Mouse (Mus musculus) gastrocnemius, adult 8-10 months (tissue): ENCODE data around the gene Gm49333. TPM values are rescaled to one million over a fixed set of nuclear protein-coding genes. Genes with fewer than 3 reads are reported as not detected.
A peak's percentile ranks its signal among the peaks of the same experiment; 100 is the strongest.

Experiments used
- DNase-seq, 2 experiments: peaks; one replicate each; pipeline ENCODE4 v3.0.0; 2022; ENCODE audit warnings: low spot score in 2 of 2
- microRNA-seq: library from miRNA; unstranded; fragments of <30 nt; microRNA quantifications from one replicate; pipeline ENCODE4 v1.2.0, GENCODE M21; 2022
- total RNA-seq, 4 experiments: library from RNA; stranded (reverse); gene quantifications; 2 replicates each; pipeline ENCODE4 v1.2.4; 2022

Gm49333 gene
- total RNA-seq, 4 experiments from 2014 or later: 0.09 TPM; not detected in 3

- peak; percentile 87 to 93 for DNase-seq
Measured at GRCm38 (mm10) chr16:20677974-20678675, 66.7 kb downstream of the Gm49333 start.

DNA sequence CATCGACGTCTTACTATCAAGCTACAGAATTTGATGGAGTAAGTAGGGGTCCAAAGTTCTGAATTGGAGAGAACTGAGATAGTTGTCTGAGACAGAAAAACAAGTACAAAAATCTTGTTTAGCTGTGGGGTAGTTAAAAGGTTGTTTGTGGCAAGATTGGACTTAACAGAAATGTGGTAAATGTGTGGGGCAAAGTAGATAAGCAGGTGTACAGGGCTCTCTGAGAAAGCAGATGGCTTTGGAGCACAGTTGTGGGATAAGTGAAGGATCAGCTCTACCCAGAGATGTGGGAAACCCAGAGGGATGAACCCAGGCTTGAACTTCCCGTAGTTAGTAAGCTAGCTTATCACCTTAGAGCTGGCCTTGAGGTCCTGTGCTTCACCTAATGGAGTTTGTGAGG, 79.4 kb downstream of the Gm49333 start:
- DNase-seq: no peak

DNA sequence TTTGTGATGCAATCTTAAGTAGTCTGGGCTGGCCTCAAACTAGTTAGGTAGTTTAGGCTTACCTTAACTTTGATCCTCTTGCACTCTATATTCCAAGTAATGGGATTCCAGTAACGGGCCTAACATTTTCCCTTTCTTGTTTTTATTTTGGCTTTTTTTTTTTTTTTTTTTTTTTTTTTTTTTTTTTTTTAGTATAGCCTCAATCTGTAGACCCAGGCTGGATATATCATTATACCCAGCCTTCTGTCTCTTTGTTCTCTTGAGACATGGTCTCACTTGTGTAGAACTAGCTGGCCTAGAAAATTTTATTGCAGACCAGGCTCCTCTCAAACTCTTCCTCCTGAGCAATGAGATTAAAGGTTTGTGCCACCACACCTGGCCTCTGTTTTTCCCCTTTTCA, 80.2 kb downstream of the Gm49333 start:
- DNase-seq: no peak

DNA sequence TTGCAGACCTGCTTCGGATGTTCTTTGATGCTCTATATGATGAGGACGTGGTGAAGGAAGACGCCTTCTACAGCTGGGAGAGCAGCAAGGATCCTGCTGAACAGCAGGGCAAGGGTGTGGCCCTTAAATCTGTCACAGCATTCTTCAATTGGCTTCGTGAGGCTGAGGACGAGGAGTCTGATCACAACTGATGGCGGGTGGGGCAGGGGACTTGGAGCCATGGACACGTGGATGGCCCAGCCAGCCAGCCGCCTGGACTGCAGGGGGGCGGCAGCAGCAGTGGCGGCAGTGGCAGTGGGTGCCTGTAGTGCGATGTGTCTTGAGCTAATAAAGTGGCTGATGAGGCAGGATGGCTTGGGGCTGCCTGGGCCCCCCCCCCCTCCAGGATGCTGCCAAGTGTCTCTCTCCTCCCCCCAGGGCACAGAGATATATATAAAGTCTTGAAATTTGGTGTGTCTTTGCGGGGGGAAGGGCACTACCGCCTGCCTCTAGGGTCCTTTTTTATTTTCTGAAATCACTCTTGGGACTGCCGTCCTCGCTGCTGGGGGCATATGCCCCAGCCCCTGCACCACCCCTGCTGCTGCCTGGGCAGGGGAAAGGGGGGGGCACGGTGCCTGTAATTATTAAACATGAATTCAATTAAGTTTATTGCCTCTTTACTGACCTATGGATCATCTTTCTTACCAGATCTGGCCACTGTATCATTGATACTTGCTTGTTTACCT, 81.0 kb downstream of the Gm49333 start:
- no peak for DNase-seq

DNA sequence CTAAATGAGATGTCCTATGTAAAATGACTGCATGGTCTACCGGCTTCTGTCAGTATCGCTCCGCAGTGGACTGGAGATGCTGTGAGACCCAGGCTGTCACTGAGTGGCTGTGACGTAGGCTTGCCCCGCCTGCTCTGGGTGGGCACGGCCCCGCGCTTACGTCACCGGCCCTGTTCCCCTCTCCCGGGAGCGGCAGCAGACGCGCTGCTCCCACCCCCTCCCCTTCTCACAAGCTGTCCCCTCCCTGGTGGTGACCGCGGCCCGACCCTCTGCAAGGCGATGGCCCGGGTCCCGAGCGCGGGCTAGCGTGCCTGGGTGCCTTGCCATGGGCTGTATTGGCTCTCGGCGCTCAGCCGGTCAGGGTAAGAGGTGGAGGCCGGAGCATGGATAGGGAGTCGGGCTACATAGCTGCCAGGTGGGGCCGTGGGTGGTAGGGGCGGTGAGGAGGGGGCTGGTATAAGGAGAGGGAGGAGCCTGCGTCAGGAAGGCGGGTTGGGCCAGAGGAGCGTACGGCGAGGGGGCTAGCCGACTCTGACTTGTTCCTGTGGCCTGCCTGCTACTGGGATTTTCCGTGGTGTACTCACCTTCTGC, 81.8 kb downstream of the Gm49333 start, which contains the start of gene Fam131a:
TSS of gene Fam131a (plus strand) at position 131 of the 591 bp plus-strand sequence.
- DNase-seq: peak; percentile 76 to 79

DNA sequence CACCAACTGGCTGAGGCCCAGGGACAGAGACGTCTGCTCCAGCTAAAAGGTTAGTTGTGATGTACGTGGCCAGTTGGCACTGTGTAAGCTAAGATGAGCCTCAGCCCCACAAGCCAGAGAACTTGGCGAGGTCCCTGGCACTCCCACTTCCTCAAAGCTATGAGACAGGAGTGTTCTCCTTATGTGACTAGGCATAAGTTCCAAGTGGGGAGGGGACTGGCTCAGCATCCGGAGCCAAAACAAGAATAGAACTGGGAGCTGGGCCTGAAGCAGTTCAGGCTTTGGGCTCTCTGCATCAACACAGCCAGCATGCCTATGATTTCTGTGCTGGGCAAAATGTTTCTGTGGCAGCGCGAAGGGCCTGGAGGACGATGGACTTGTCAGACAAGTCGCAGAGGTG, 83.4 kb downstream of the Gm49333 start:
- peak; percentile 76 to 81 for DNase-seq

Small RNAs within 50 kb of the gene (microRNA-seq; reads per million reads assigned to microRNA genes)
- gene Mir1224: 3.3 reads per million

Other genes starting within 250 kb of the Gm49333 start
- gene Abcc5, start 185.2 kb upstream of the Gm49333 start, total RNA-seq: 10 to 100 TPM; 54.1 to 72.5 (median 64.8) TPM
- 10 to 100 TPM; 53.8 to 71.3 (median 68.1) TPM for gene Eif2b5, start 112.8 kb upstream of the Gm49333 start, total RNA-seq
- gene Dvl3, start 94.6 kb upstream of the Gm49333 start, total RNA-seq: 10 to 100 TPM; 24.5 to 30.0 (median 27.2) TPM
- 100 to 1,000 TPM; 113 to 138 (median 134) TPM for gene Ap2m1, start 76.1 kb upstream of the Gm49333 start, total RNA-seq
- gene Abcf3, start 63.0 kb upstream of the Gm49333 start, total RNA-seq: 10 to 100 TPM; 55.9 to 75.5 (median 66.6) TPM
- under 1 TPM in 1 of 4 experiments, not detected in 3; 0.13 TPM for gene Vwa5b2, start 22.1 kb upstream of the Gm49333 start, total RNA-seq
- gene Eef1akmt4, start within 50 bp of the Gm49333 start, total RNA-seq: 1 to 10 TPM; 2.4 to 6.6 (median 4.4) TPM
- gene Alg3, start 125 bp downstream of the Gm49333 start, total RNA-seq: 10 to 100 TPM; 10.1 to 13.6 (median 12.2) TPM
- 1 to 10 TPM in 1 of 4 experiments, under 1 TPM in 3; 0.41 to 1.5 (median 0.51) TPM for gene Camk2n2, start 9.7 kb downstream of the Gm49333 start, total RNA-seq
- under 1 TPM in 3 of 4 experiments, not detected in 1; 0.12 to 0.40 (median 0.19) TPM for gene Ece2, start 18.2 kb downstream of the Gm49333 start, total RNA-seq
- 100 to 1,000 TPM; 253 to 300 (median 286) TPM for gene Psmd2, start 40.0 kb downstream of the Gm49333 start, total RNA-seq
- gene Eif4g1, start 56.7 kb downstream of the Gm49333 start, total RNA-seq: 100 to 1,000 TPM; 448 to 476 (median 451) TPM
- 10 to 100 TPM; 48.8 to 74.6 (median 59.1) TPM for gene Fam131a, start 81.6 kb downstream of the Gm49333 start, total RNA-seq
- 10 to 100 TPM in 2 of 4 experiments, 1 to 10 TPM in 2; 7.5 to 10.5 (median 9.9) TPM for gene Polr2h, start 106.1 kb downstream of the Gm49333 start, total RNA-seq
- gene Clcn2, start 106.1 kb downstream of the Gm49333 start, total RNA-seq: 1 to 10 TPM in 2 of 4 experiments, under 1 TPM in 2; 0.68 to 1.2 (median 1.1) TPM
- gene Chrd, start 121.5 kb downstream of the Gm49333 start, total RNA-seq: 1 to 10 TPM; 1.3 to 2.9 (median 2.3) TPM
- gene Thpo, start 122.9 kb downstream of the Gm49333 start, total RNA-seq: 1 to 10 TPM; 4.8 to 7.1 (median 6.2) TPM